Mouse (Mus musculus) ES-Bruce4 (cell line): ENCODE results near the gene Lamp1.

Experiments
- CTCF ChIP-seq: IDR thresholded peaks from one replicate; pipeline ENCODE4 v1.8.1; 2011; ENCODE audit warnings: low read depth, low read length
- EP300 ChIP-seq: IDR thresholded peaks from 2 replicates; pipeline ENCODE4 v1.6.1; 2011; ENCODE audit warnings: low read depth, low read length; ENCODE audit not compliant: insufficient read depth

DNA sequence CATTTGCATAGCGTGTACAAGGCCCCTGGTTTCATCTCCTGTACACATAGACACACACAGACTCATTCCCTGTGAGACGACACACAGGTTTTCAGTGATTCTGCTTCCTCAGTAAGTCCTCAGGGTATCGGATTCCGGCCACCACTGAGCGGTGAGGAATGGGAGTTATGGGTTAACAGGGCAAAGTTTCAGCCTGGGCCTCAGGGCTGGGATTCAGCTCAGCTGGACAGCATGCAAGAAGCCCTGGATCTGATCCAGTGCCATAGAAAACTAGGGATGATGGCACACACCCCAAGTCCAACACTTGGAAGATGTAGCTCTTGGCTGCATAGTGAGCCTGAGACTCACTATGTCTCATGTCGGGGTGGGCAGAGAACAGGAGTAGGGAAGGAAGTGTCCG lies 21.0 kb downstream of the Lamp1 start:
- TF ChIP-seq EP300 = no peak
- no peak for TF ChIP-seq CTCF
